ENCODE assay signal across 9 mouse cellular contexts in genomic region chr5:127481416-127481815, GRCm38 (mm10).
DNase-seq lines count a peak whose midpoint lies in the region; ATAC-seq and TF ChIP-seq lines count a peak whose summit lies in the region.
"Had no signal": no experiment of that assay in that cellular context is flagged by ENCODE, and none has a peak within 500 bp of the region (broad histone marks: within the 10 kb centered on the region; RNA-seq: fewer than 3 reads in every experiment).

No protein-coding gene starts in this region.

- no peak overlapping the region for H3K4me2 ChIP-seq in midbrain, embryonic 14.5 days (ENCODE audit: low read length)
- H3K4me2 ChIP-seq in midbrain, embryonic 13.5 days (replicated peaks), result no peak overlapping the region
- H3K4me2 ChIP-seq in forebrain, embryonic 11.5 days (ENCODE audit: low read depth, low read length, severe bottlenecking), result no peak overlapping the region
- H3K4me2 ChIP-seq: limb, embryonic 13.5 days had no signal

- no peak overlapping the region for H3K9ac ChIP-seq in midbrain, embryonic 14.5 days (replicated peaks; ENCODE audit: low read length)
- H3K9ac ChIP-seq in midbrain, embryonic 13.5 days (replicated peaks), result no peak overlapping the region
- H3K9ac ChIP-seq in forebrain, embryonic 11.5 days (ENCODE audit: low read length), result no peak overlapping the region
- H3K9ac ChIP-seq: limb, embryonic 13.5 days had no signal

- H3K4me3 ChIP-seq in midbrain, embryonic 14.5 days (replicated peaks; ENCODE audit: low read depth, low read length), result no peak overlapping the region
- no peak overlapping the region for H3K4me3 ChIP-seq in midbrain, embryonic 13.5 days (replicated peaks)
- no peak overlapping the region for H3K4me3 ChIP-seq in forebrain, embryonic 11.5 days (ENCODE audit: low read depth, low read length)
- no peak overlapping the region for H3K4me3 ChIP-seq in limb, embryonic 10.5 days
- no peak overlapping the region for H3K4me3 ChIP-seq in testis, adult 2 months (ENCODE audit: control insufficient read depth, low read depth, low read length)
- H3K4me3 ChIP-seq: limb, embryonic 13.5 days had no signal

- H3K27ac ChIP-seq in midbrain, embryonic 14.5 days (replicated peaks; ENCODE audit: low read depth, low read length), result no peak overlapping the region
- no peak overlapping the region for H3K27ac ChIP-seq in midbrain, embryonic 13.5 days
- H3K27ac ChIP-seq in forebrain, embryonic 11.5 days (ENCODE audit: low read depth, low read length), result no peak overlapping the region
- H3K27ac ChIP-seq in limb, embryonic 10.5 days, result no peak overlapping the region
- no peak overlapping the region for H3K27ac ChIP-seq in testis, adult 2 months (ENCODE audit: control insufficient read depth, insufficient read depth, low read depth, low read length)
- H3K27ac ChIP-seq: limb, embryonic 13.5 days had no signal

- peaks cover 25% of the 10 kb centered on the region for H3K4me1 ChIP-seq in midbrain, embryonic 14.5 days (ENCODE audit: control insufficient read depth, insufficient read depth, low read length)
- peaks cover 38% of the 10 kb centered on the region for H3K4me1 ChIP-seq in midbrain, embryonic 13.5 days (replicated peaks)
- H3K4me1 ChIP-seq in forebrain, embryonic 11.5 days (replicated peaks; ENCODE audit: control insufficient read depth, insufficient read depth, low read length), result peaks cover 11% of the 10 kb centered on the region; the same call in 1 of the 2 replicates
- peaks cover 34% of the 10 kb centered on the region for H3K4me1 ChIP-seq in limb, embryonic 10.5 days
- no peaks in the 10 kb centered on the region for H3K4me1 ChIP-seq in testis, adult 2 months (ENCODE audit: control insufficient read depth, insufficient read depth, low read length)

- no peak for TF ChIP-seq POLR2A in testis, adult 2 months (IDR thresholded peaks at IDR 0.05; ENCODE audit: control insufficient read depth, low read depth, low read length)

- WGBS in midbrain, embryonic 14.5 days, result 30% methylated on average over 5 of the region's 5 CpGs
- WGBS in midbrain, embryonic 13.5 days, result 26% methylated on average over 5 of the region's 5 CpGs
- WGBS in forebrain, embryonic 11.5 days, result 27% methylated on average over 5 of the region's 5 CpGs
- 37% methylated on average over 5 of the region's 5 CpGs for WGBS in limb, embryonic 10.5 days

- DNase-seq in gastrocnemius, adult 18-20 months (ENCODE audit: low spot score), result peak; percentile 15
- DNase-seq in gastrocnemius, adult 8-10 months (ENCODE audit: low spot score in 2 of 2), result no peak
- peak; percentile 74 for DNase-seq in midbrain, embryonic 14.5 days
- DNase-seq in brain, adult 2 months (ENCODE audit: low read depth, low spot score), result peak; percentile 52
- peak; percentile 79 for DNase-seq in forebrain, embryonic 11.5 days (ENCODE audit: low spot score)
- peak; percentile 72 for DNase-seq in limb, embryonic 10.5 days (ENCODE audit: low spot score)

- no peaks in the 10 kb centered on the region for H3K9me3 ChIP-seq in midbrain, embryonic 14.5 days (ENCODE audit: control insufficient read depth, low read length)
- H3K9me3 ChIP-seq in midbrain, embryonic 13.5 days, result no peaks in the 10 kb centered on the region
- H3K9me3 ChIP-seq in forebrain, embryonic 11.5 days (ENCODE audit: control insufficient read depth, low read length), result no peaks in the 10 kb centered on the region
- H3K9me3 ChIP-seq in limb, embryonic 10.5 days (replicated peaks), result no peaks in the 10 kb centered on the region
- H3K9me3 ChIP-seq: limb, embryonic 13.5 days had no signal

- TF ChIP-seq CTCF in testis, adult 2 months (IDR thresholded peaks at IDR 0.05; ENCODE audit: control insufficient read depth, insufficient read depth, insufficient replicate concordance, low read depth, low read length), result peak; percentile 13; the same call in 1 of the 2 replicates

- H3K36me3 ChIP-seq in midbrain, embryonic 14.5 days (ENCODE audit: control insufficient read depth, insufficient read depth, low read length), result no peaks in the 10 kb centered on the region
- H3K36me3 ChIP-seq in midbrain, embryonic 13.5 days, result no peaks in the 10 kb centered on the region
- H3K36me3 ChIP-seq in forebrain, embryonic 11.5 days (ENCODE audit: control insufficient read depth, insufficient read depth, low read length), result no peaks in the 10 kb centered on the region
- H3K36me3 ChIP-seq in limb, embryonic 10.5 days, result peaks cover 17% of the 10 kb centered on the region
- H3K36me3 ChIP-seq in testis, adult 2 months (ENCODE audit: control insufficient read depth, insufficient read depth, low read length), result no peaks in the 10 kb centered on the region
- H3K36me3 ChIP-seq: limb, embryonic 13.5 days had no signal

- 0 out of 2 replicates have a peak, but pooled peaks cover 3% of the 10 kb centered on the region for H3K27me3 ChIP-seq in midbrain, embryonic 14.5 days (ENCODE audit: control insufficient read depth, insufficient read depth, low read length)
- 0 out of 2 replicates have a peak, but pooled peaks cover 8% of the 10 kb centered on the region for H3K27me3 ChIP-seq in midbrain, embryonic 13.5 days
- no peaks in the 10 kb centered on the region; the same call in 1 of the 2 replicates for H3K27me3 ChIP-seq in forebrain, embryonic 11.5 days (ENCODE audit: control insufficient read depth, insufficient read depth, low read length)
- no peaks in the 10 kb centered on the region for H3K27me3 ChIP-seq in limb, embryonic 10.5 days (ENCODE audit: low read depth, poor library complexity, severe bottlenecking)
- no peaks in the 10 kb centered on the region for H3K27me3 ChIP-seq in testis, adult 2 months (ENCODE audit: control insufficient read depth, insufficient read depth, low read length)
- H3K27me3 ChIP-seq: limb, embryonic 13.5 days had no signal

- ATAC-seq in midbrain, embryonic 14.5 days (ENCODE audit: low FRiP score, low TSS enrichment), result no peak
- no peak for ATAC-seq in midbrain, embryonic 13.5 days
- ATAC-seq in forebrain, embryonic 11.5 days (replicated peaks; ENCODE audit: low FRiP score), result no peak

Comparison
In these comparisons a context has a peak if more than half of its experiments do, and no peak if none do; other contexts are left out.
1. DNase-seq: peak in gastrocnemius, adult 18-20 months (single experiment), midbrain, embryonic 14.5 days (single experiment), brain, adult 2 months (single experiment), forebrain, embryonic 11.5 days (single experiment) and limb, embryonic 10.5 days (single experiment); none in gastrocnemius, adult 8-10 months (0 of 2).